Mouse (Mus musculus) gastrocnemius, postnatal 4 days (tissue): ENCODE data around the gene Dcaf8. TPM values are rescaled to one million over a fixed set of nuclear protein-coding genes. Genes with fewer than 3 reads are reported as not detected.
A peak's percentile ranks its signal among the peaks of the same experiment; 100 is the strongest.

ENCODE experiments used
- DNase-seq, 2 experiments: peaks; one replicate each; pipeline ENCODE4 v3.0.0; 2021 to 2022; ENCODE audit warnings: low spot score in 2 of 2, mixed read lengths in 2 of 2
- total RNA-seq, 2 experiments: library from RNA; stranded (reverse); gene quantifications; 2 replicates each; pipeline ENCODE4 v1.2.3; 2021

Dcaf8 gene
- total RNA-seq, 2 experiments from 2014 or later = 139 to 169 TPM

DNA sequence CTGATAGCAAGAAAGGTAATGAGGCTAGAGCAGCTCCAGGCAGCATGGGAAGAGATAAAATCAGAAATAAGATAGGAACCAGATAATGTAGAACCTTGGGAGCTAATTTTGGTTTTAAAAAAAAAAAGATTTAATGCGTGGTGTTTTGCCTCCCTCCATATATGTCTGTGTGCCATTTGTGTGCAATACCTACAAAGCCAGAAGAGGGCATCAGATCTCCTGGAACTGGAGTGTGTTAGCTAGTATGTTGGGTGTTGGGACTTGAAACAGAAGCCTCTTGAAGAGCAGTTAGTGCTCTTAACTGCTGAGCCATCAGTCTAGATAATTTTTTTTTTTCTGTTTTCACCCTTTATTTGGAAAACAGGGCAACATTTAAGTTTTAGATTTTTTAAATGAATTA is 4.3 kb upstream of the Dcaf8 start:
- peak in 1 of 2 experiments; percentile 28 for DNase-seq

DNA sequence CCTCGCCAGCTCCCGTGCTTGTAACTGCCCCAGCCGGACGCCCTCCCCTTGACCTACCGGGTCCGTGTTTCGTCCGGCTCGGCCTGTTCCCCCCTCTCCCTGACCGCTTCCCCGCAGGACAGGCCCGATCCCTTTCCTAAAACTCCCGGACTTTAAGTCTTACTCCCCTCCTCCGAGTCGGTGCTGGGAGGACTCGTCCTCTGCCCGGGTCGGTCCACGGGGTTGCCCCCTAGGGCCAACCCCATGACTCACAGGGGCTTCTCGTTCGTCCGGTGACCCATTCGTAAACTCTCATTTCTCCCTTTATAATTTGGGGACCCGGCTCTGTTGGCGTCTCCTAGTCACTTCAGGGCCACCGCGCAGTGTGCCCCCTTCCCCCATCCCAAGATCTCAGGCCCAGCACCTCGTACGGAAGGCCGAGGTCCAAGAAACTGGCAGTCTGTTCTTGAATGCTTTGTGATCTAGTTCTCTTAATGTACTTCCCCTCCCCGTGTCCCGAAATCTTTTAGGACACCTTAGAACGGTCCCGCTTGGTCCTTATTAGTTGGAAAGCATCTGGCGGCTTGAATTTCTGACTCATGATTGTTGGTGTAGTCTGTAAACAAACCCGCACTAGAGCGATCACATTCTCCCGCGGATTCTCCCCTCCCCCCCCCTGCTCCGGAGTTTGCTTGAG is 533 bp downstream of the Dcaf8 start:
- DNase-seq = peak in 1 of 2 experiments; percentile 30

DNA sequence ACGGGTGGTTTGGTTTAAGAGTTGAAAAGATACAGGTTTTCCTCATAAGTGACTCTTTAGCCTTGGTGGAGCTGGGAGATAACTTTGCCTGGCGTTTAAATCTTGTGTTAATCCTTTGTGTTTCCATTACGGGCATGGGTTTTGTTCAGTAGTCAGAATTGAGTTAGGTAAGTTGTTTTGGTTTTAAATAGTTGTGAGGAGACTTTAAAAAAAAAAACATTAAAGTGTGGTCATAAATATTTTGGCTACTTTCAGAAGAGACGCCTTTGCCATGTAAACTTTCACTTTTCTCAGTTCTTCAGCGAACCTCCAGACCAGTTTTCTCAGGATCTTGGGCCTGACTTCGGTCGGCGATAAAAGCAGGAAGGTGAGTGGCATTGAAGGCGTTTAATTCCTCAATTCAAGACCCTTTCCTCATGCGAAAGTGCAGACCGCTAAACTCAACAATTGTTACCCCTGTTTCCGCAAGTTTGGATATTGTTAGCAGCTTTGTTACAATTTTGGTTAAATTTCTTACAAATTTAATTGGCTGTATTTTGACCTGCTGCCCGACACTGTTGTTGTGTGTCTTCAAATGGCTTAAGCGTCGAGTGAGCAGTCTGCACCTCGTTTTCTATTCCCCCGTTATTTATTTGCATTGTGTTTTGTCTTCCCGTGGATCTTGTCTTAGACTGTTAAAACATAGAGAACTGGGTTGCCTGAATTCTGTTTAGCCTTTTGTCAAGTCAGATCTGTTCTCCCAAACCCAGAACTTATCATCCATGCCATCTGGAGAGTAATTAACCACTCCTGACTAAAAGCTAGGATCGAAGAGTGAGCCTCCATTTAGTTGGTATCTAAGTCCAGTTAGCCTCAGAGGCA is 1.3 kb downstream of the Dcaf8 start:
- DNase-seq = no peak

- DNase-seq = no peak
These were observed 6.7 kb downstream of the Dcaf8 start for GRCm38 (mm10) chr1:172154536-172154935.

GRCm38 (mm10) chr1:172155518-172155917 is 7.6 kb downstream of the Dcaf8 start:
- DNase-seq = no peak

GRCm38 (mm10) chr1:172159970-172160369 is 12.1 kb downstream of the Dcaf8 start:
- no peak for DNase-seq

DNA sequence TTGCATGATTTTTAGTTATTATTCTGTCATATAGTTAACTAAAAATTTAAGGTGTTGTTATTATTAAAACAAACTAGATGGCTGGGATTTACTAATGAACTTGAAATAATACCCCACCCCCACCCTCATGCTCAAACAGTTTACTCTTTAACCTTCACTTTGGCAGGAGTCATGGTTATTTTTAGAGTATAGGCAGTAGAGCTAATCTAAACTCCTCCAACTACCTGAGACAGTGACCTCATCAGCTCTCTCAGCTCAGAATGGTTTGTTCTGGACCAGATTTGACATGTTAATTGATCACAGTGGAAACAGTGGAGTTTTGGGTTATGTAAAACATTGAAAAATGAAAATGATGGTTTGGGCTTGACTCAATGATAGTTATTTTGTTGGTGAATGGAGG is 12.6 kb downstream of the Dcaf8 start:
- DNase-seq = no peak

- no peak for DNase-seq
These were observed 14.1 kb downstream of the Dcaf8 start for GRCm38 (mm10) chr1:172162009-172162408.

- DNase-seq = no peak
These were observed 15.1 kb downstream of the Dcaf8 start for GRCm38 (mm10) chr1:172162959-172163358.

DNA sequence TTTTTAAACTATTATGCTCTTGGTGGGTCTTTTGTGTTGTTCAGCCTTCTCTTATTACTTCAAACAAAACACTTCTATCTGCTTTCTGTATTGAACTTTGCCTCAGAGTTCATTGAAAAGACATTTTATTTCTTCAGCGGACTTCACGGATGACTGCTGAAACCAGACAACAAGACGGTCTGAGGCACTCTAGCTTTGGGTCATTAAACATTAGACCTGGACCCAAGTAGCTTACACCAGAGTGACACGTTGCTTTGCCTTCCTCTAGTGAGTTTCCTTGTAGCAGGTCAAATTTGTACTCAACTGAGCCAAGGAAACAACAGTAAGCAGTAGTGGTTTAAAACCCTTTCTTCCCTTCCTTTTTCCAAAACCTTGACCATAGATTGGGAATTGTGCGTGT is 20.0 kb downstream of the Dcaf8 start:
- DNase-seq = no peak

GRCm38 (mm10) chr1:172169809-172170208 is 21.9 kb downstream of the Dcaf8 start:
- no peak for DNase-seq

GRCm38 (mm10) chr1:172172381-172172780 is 24.5 kb downstream of the Dcaf8 start:
- no peak for DNase-seq

DNA sequence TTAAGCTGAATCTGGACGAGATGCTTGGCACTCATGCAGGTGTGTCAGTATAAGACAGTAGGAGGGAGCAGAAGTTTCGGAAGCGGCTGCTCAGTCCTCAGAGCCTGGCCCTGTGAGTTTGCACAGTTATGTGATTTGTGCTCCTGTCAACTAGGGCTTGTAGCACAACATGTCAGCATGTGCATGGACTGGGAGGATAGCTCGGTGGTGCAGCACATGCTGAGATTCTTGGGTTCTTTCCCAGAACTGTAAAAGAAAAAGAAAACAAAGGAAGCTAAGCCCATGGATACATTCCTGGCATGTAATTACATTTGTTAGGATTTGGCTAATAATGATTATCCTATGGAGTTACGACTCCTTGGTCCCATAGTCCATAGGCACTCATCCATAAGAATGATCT is 25.3 kb downstream of the Dcaf8 start:
- no peak for DNase-seq

- DNase-seq = no peak
These were observed 29.9 kb downstream of the Dcaf8 start for GRCm38 (mm10) chr1:172177791-172178190.

DNA sequence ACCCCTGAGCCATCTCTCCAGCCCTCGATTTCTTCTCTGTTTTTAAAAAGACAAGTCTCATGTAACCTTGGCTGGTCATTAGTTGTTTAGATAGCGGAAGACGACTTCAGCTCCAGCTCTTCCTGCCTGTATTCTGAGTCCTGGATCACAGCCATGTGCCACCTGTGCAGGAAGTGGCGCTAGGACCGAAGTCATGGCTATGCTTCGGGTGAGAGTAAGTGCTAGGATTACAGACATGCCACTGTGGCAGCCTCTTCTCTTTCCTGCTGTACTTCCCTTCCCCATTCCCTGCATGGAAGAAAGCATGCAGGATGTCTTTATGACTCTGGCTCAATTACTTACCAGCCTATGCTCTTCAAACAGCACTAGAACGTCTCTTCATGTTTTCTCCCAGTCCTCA is 31.2 kb downstream of the Dcaf8 start:
- DNase-seq = no peak

GRCm38 (mm10) chr1:172180881-172181280 is 33.0 kb downstream of the Dcaf8 start:
- no peak for DNase-seq

DNA sequence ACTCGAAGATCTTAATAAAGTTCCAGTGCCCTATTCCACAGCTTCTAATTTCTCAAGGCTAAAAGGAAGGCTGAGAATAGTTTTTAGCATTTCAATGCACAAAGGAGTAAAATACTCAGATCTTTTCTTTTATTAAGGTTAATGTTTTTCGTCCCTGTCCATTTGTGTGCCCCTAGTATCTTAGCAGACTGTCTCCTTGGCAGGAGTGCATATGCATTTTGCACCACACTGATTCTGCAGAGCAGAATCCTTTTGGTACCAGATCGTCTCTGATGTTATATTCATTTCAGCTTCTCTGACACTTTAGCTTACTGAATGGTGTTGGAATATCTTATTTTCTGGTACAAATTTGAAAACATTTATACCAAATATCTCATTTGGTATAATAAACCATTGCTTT is 33.9 kb downstream of the Dcaf8 start:
- no peak for DNase-seq

DNA sequence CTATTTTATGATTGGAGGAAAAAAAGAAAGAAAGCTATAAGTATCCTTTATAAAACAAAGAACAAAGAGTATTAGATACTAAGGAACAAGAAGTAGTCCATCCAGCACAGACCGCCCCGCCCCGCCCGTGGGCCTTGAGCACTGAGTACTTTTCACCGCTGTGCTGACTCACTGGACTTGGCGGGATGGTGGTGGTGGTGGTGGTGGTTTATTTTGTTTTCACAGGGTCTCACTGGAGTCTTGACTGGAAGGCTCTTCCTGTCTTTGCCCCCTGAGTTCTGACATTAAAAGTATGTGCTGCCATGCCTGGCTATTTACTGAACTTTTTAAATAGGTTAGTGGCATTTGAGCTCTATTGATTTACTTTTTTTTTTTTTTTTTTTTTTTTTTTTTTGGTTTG is 35.2 kb downstream of the Dcaf8 start:
- DNase-seq = no peak

DNA sequence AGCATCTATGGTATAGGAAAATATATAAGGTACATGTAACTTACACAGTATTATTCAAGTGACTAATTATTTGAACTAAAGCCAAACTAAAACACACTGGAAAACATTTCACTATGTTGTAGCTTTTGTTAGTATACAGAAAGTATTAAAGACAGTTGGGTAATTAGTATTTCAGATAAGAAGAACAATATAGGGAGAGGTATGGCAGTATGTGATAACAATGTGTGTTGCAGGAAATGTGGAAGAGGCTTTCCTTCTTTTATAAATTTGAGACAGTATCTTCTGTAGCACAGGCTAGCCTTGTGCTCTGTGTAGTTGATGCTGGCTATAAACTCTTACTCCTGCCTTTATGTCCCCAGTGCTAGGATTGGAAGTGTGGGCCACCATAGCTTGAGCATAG is 36.0 kb downstream of the Dcaf8 start:
- no peak for DNase-seq

- DNase-seq = no peak
These were observed 38.8 kb downstream of the Dcaf8 start for GRCm38 (mm10) chr1:172186401-172187289.

DNA sequence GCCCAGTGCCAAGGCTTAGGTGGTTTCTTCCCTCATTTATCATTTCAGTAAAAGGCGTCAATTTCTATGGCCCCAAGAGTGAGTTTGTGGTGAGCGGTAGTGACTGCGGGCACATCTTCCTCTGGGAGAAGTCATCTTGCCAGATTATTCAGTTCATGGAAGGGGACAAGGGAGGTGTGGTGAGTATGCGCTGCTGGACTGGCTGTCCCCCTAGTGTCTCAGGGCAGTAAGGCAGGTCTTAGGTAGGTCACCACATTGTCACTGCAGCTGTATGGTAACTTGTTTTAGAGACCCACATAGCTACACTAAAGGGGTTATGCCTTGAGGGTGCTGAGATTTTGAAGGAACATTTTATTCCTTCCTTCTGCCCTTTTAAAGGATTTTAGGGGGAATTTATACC is 41.0 kb downstream of the Dcaf8 start:
- no peak for DNase-seq

GRCm38 (mm10) chr1:172191578-172191977 is 43.7 kb downstream of the Dcaf8 start:
- DNase-seq = no peak
